16 mouse cellular contexts compared by ENCODE assay signal in genomic region chr3:135015784-135016183, GRCm38 (mm10).
"Had no signal": no experiment of that assay in that cellular context is flagged by ENCODE, and none has a peak within 500 bp of the region (broad histone marks: within the 10 kb centered on the region; RNA-seq: fewer than 3 reads in every experiment).

No protein-coding gene starts in this region.

- H3K4me1 ChIP-seq: midbrain, embryonic 10.5 days; midbrain, embryonic 13.5 days; neural tube, embryonic 12.5 days had no signal

- H3K9ac ChIP-seq: lung, embryonic 14.5 days; midbrain, embryonic 13.5 days; neural tube, embryonic 12.5 days had no signal

- ATAC-seq: midbrain, embryonic 13.5 days; midbrain, embryonic 16.5 days had no signal

- H3K27me3 ChIP-seq: midbrain, embryonic 13.5 days; neural tube, embryonic 12.5 days had no signal

- H3K27ac ChIP-seq: midbrain, embryonic 10.5 days; midbrain, embryonic 13.5 days; neural tube, embryonic 12.5 days had no signal

- DNase-seq: lung, adult 18-20 months; lung, embryonic 14.5 days; lung, postnatal 10 days; lung, postnatal 4 days; retina, postnatal 1 day; right cerebral cortex, adult 18-20 months; right cerebral cortex, postnatal 25 days; right cerebral cortex, postnatal 4 days; spleen, adult 18-20 months; thymus, adult 18-20 months; thymus, postnatal 14 days; thymus, postnatal 36 days had no signal

- H3K4me3 ChIP-seq: midbrain, embryonic 10.5 days; midbrain, embryonic 13.5 days; neural tube, embryonic 12.5 days had no signal

- H3K4me2 ChIP-seq: lung, embryonic 14.5 days; midbrain, embryonic 13.5 days; neural tube, embryonic 12.5 days had no signal

- H3K9me3 ChIP-seq: midbrain, embryonic 10.5 days; midbrain, embryonic 13.5 days; neural tube, embryonic 12.5 days had no signal

- H3K36me3 ChIP-seq: midbrain, embryonic 10.5 days; midbrain, embryonic 13.5 days; neural tube, embryonic 12.5 days had no signal
